33 mouse cellular contexts compared by ENCODE assay signal in genomic region chr15:82829917-82830316, GRCm38 (mm10). TPM values are rescaled to one million over a fixed set of nuclear protein-coding genes. Genes with fewer than 3 reads are reported as not detected.
"Had no signal": no experiment of that assay in that cellular context is flagged by ENCODE, and none has a peak within 500 bp of the region (broad histone marks: within the 10 kb centered on the region; RNA-seq: fewer than 3 reads in every experiment).

No protein-coding gene starts in this region.

- H3K27ac ChIP-seq: heart, embryonic 10.5 days; hindbrain, embryonic 13.5 days; hindbrain, embryonic 15.5 days; kidney, embryonic 15.5 days; kidney, postnatal 0 days; limb, embryonic 13.5 days; limb, embryonic 15.5 days; liver, embryonic 12.5 days; liver, embryonic 14.5 days had no signal

- DNase-seq: gastrocnemius, postnatal 14 days; gastrocnemius, postnatal 36 days; heart, adult 18-20 months; heart, postnatal 10 days; kidney, adult 11 months; kidney, adult 2 months; kidney, adult 9 months; kidney, postnatal 14 days; kidney, postnatal 36 days; layer of hippocampus, adult 9-11 months; layer of hippocampus, postnatal 36 days; left cerebral cortex, postnatal 4 days had no signal

- H3K27me3 ChIP-seq: heart, embryonic 12.5 days; hindbrain, embryonic 13.5 days; hindbrain, embryonic 15.5 days; kidney, embryonic 15.5 days; limb, embryonic 13.5 days; limb, embryonic 15.5 days; liver, embryonic 12.5 days had no signal

- H3K9ac ChIP-seq: heart, embryonic 12.5 days; hindbrain, embryonic 13.5 days; hindbrain, embryonic 15.5 days; kidney, embryonic 15.5 days; limb, embryonic 13.5 days; limb, embryonic 15.5 days; liver, embryonic 12.5 days; liver, embryonic 14.5 days had no signal

- H3K36me3 ChIP-seq: hindbrain, embryonic 13.5 days; hindbrain, embryonic 15.5 days; limb, embryonic 15.5 days had no signal

- ATAC-seq: intestine, embryonic 16.5 days; liver, embryonic 12.5 days had no signal

- H3K4me2 ChIP-seq: heart, embryonic 12.5 days; hindbrain, embryonic 13.5 days; hindbrain, embryonic 15.5 days; kidney, embryonic 15.5 days; limb, embryonic 13.5 days; limb, embryonic 15.5 days; liver, embryonic 12.5 days had no signal

- H3K4me3 ChIP-seq: heart, embryonic 10.5 days; heart, embryonic 12.5 days; hindbrain, embryonic 13.5 days; hindbrain, embryonic 15.5 days; kidney, embryonic 15.5 days; limb, embryonic 13.5 days; limb, embryonic 15.5 days; liver, embryonic 12.5 days had no signal

- H3K4me1 ChIP-seq: heart, embryonic 10.5 days; heart, embryonic 12.5 days; hindbrain, embryonic 15.5 days; kidney, embryonic 15.5 days; limb, embryonic 13.5 days; limb, embryonic 15.5 days; liver, embryonic 12.5 days had no signal

- H3K9me3 ChIP-seq: heart, embryonic 10.5 days; heart, embryonic 12.5 days; hindbrain, embryonic 13.5 days; hindbrain, embryonic 15.5 days; kidney, embryonic 15.5 days; limb, embryonic 13.5 days; limb, embryonic 15.5 days; liver, embryonic 12.5 days had no signal

RNA-seq across cellular contexts. Expression of gene Cyp2d26, which starts 35.8 kb away (rescaled TPM):
- total RNA-seq: gastrocnemius, postnatal 14 days; gastrocnemius, postnatal 36 days; heart, adult 18-20 months; heart, adult 8-10 months; heart, postnatal 10 days; heart, postnatal 25 days; hematopoietic stem cell, adult 5-6 weeks; layer of hippocampus, adult 8-10 months; layer of hippocampus, postnatal 14 days; layer of hippocampus, postnatal 36 days; left cerebral cortex, adult 18-20 months; left cerebral cortex, adult 8-10 months; left cerebral cortex, postnatal 25 days had no signal
- polyA plus RNA-seq: heart, embryonic 12.5 days; heart, embryonic 14.5 days; hindbrain, embryonic 11.5 days; hindbrain, embryonic 13.5 days; hindbrain, embryonic 15.5 days; limb, embryonic 13.5 days had no signal
